Mouse (Mus musculus): ENCODE measurements at regions not wholly inside any gene's neighbourhood (a gene's known extent, or its start where the extent isn't known, plus 50 kb on each side); places are given as distances from the start of the nearest gene placed in this dataset.

GRCm38 (mm10) chr1:73088494-73088893, 72.8 kb upstream of the Tnp1 start:
- H3K36me3 ChIP-seq = no peaks in the 10 kb centered on the region
- no peak for ATAC-seq (ENCODE audit: low read depth)
- peaks cover 8% of the 10 kb centered on the region; the same call in 1 of the 2 replicates for H3K27me3 ChIP-seq
- no peak overlapping the region for H3K4me3 ChIP-seq (replicated peaks)
- 33% methylated on average over 2 of the region's 2 CpGs for WGBS (ENCODE audit: insufficient replicate concordance)
- no peak for DNase-seq
- H3K4me2 ChIP-seq = no peak overlapping the region
- H3K9ac ChIP-seq = no peak overlapping the region
- H3K9me3 ChIP-seq (replicated peaks) = no peaks in the 10 kb centered on the region
- H3K27ac ChIP-seq = no peak overlapping the region
- no peaks in the 10 kb centered on the region for H3K4me1 ChIP-seq (replicated peaks)

GRCm38 (mm10) chr1:73084946-73085345, 69.2 kb upstream of the Tnp1 start:
- Histone ChIP-seq H3K27ac (no peak overlapping the region), H3K4me3 (replicated peaks) (no peak overlapping the region), H3K36me3 (no peaks in the 10 kb centered on the region), H3K4me2 (no peak overlapping the region), H3K27me3 (0 out of 2 replicates have a peak, but pooled peaks cover 7% of the 10 kb centered on the region), H3K9ac (no peak overlapping the region), H3K4me1 (replicated peaks) (no peaks in the 10 kb centered on the region), H3K9me3 (replicated peaks) (no peaks in the 10 kb centered on the region)
- DNase-seq (no peak), ATAC-seq (ENCODE audit: low read depth) (no peak)
- 25% methylated on average over 2 of the region's 2 CpGs for WGBS (ENCODE audit: insufficient replicate concordance)

- Histone ChIP-seq H3K4me1 (replicated peaks) (peaks cover 5% of the 10 kb centered on the region; the same call in 1 of the 2 replicates), H3K9ac (no peak overlapping the region), H3K4me3 (replicated peaks) (no peak overlapping the region), H3K9me3 (replicated peaks) (no peaks in the 10 kb centered on the region), H3K4me2 (no peak overlapping the region), H3K27ac (no peak overlapping the region), H3K36me3 (no peaks in the 10 kb centered on the region), H3K27me3 (peaks cover 3% of the 10 kb centered on the region; the same call in 1 of the 2 replicates)
- DNase-seq = no peak
- no peak for ATAC-seq (ENCODE audit: low read depth)
- WGBS (ENCODE audit: insufficient replicate concordance) = 76% methylated on average over 3 of the region's 3 CpGs
These were observed 67.7 kb upstream of the Tnp1 start for GRCm38 (mm10) chr1:73083396-73083795.

- H3K27me3 ChIP-seq = peaks cover 5% of the 10 kb centered on the region; the same call in 1 of the 2 replicates
- no peaks in the 10 kb centered on the region for H3K36me3 ChIP-seq
- H3K9me3 ChIP-seq (replicated peaks) = no peaks in the 10 kb centered on the region
- ATAC-seq (ENCODE audit: low read depth) (peak; percentile 62; the same call in 1 of the 2 replicates), DNase-seq (no peak)
- H3K9ac ChIP-seq = no peak overlapping the region
- H3K4me2 ChIP-seq = no peak overlapping the region
- no peak overlapping the region for H3K27ac ChIP-seq
- H3K4me1 ChIP-seq (replicated peaks) = peaks cover 19% of the 10 kb centered on the region; the same call in 1 of the 2 replicates
- H3K4me3 ChIP-seq (replicated peaks) = no peak overlapping the region
- 51% methylated on average over 2 of the region's 2 CpGs for WGBS (ENCODE audit: insufficient replicate concordance)
These were observed 63.8 kb upstream of the Tnp1 start for GRCm38 (mm10) chr1:73079518-73079917.

GRCm38 (mm10) chr1:73077156-73077555, 61.4 kb upstream of the Tnp1 start:
- Histone ChIP-seq H3K36me3 (no peaks in the 10 kb centered on the region), H3K4me3 (replicated peaks) (no peak overlapping the region), H3K27ac (no peak overlapping the region), H3K4me2 (no peak overlapping the region), H3K4me1 (replicated peaks) (peaks cover 42% of the 10 kb centered on the region), H3K27me3 (peaks cover 5% of the 10 kb centered on the region; the same call in 1 of the 2 replicates), H3K9me3 (replicated peaks) (no peaks in the 10 kb centered on the region), H3K9ac (no peak overlapping the region)
- WGBS (ENCODE audit: insufficient replicate concordance) = 62% methylated on average over 4 of the region's 4 CpGs
- no peak for ATAC-seq (ENCODE audit: low read depth)
- no peak for DNase-seq

DNA sequence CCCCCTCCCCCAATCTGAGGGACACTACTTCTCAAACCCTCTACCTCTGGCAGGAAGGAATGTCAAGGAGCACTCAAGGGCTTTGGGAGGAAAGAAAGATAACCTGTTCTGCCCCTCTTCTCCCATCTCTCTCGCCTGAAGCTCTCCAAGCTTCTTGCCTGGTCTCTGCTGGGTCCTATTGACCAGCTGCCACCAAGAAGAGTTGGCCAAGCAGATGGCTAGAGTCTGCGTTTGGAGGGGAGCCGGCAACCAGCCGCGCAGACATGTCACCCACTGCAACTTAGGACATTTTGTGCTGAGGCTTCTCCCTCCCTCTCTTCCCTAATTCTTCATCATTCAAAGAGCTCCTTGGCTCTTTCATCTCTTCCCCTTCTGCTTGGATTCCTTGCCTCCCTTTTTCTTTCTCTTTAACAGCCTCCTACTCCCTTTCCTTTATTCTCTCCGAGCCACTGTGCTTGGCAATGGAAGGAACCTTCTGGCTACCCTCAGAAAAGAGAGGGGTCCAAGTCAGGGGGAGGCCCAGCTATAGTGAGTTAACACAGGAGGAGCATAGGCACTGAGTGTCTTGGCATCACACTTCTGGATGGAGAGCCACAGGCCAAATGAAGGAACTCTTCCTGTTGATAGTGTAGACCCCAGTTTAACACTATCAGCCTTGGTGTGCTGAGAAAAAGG, 60.1 kb upstream of the Tnp1 start:
- Histone ChIP-seq H3K9me3 (replicated peaks) (no peaks in the 10 kb centered on the region), H3K4me1 (replicated peaks) (peaks cover 55% of the 10 kb centered on the region), H3K27ac (no peak overlapping the region), H3K9ac (no peak overlapping the region), H3K36me3 (no peaks in the 10 kb centered on the region), H3K4me3 (replicated peaks) (no peak overlapping the region), H3K4me2 (no peak overlapping the region), H3K27me3 (peaks cover 5% of the 10 kb centered on the region; the same call in 1 of the 2 replicates)
- 72% methylated on average over 6 of the region's 6 CpGs for WGBS (ENCODE audit: insufficient replicate concordance)
- DNase-seq (no peak), ATAC-seq (ENCODE audit: low read depth) (no peak)

DNA sequence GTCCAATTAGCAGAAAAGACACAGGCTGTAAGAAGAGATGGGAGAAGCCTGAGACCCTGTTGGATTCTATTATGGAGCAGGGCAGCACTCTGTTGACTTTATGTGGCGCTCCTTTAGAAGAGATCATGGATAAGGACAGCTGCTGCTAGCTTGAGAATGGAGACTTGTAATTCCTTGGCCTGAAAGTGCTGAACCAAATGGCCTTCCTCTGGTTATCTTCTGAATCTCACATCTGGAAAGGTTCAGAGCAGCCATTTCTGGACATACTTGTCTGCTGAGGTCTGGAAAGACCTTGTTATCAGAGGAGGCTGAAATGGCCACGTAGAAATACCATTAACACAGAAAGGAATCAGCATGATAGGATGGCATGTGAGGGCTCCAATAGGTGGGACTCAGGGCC, 59.5 kb upstream of the Tnp1 start:
- no peak overlapping the region for H3K27ac ChIP-seq
- H3K4me3 ChIP-seq (replicated peaks) = no peak overlapping the region
- H3K4me2 ChIP-seq = no peak overlapping the region
- DNase-seq = no peak
- H3K9me3 ChIP-seq (replicated peaks) = no peaks in the 10 kb centered on the region
- peaks cover 61% of the 10 kb centered on the region for H3K4me1 ChIP-seq (replicated peaks)
- peaks cover 5% of the 10 kb centered on the region; the same call in 1 of the 2 replicates for H3K27me3 ChIP-seq
- H3K36me3 ChIP-seq = no peaks in the 10 kb centered on the region
- 59% methylated on average over 2 of the region's 2 CpGs for WGBS (ENCODE audit: insufficient replicate concordance)
- ATAC-seq (ENCODE audit: low read depth) = no peak
- no peak overlapping the region for H3K9ac ChIP-seq

DNA sequence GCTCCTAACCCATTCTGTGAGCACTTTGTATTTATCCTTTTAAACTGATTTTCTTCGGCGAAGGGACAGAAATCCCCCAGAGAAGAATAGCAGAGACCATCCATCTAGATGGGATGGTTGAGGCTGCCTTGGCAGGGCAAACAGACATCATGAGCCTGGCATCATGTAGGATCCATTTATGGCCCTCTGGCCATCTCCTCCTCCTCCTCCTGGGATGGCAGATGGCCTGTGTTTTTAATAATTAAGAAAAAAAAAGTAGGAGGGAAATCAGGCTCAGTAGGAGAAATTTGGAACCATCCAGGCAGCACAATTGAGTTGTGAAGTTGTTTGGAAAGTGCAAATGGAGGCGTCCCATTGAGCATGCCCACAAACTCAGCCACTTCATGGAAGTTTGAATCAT, 58.8 kb upstream of the Tnp1 start:
- Histone ChIP-seq H3K27me3 (0 out of 2 replicates have a peak, but pooled peaks cover 5% of the 10 kb centered on the region), H3K4me1 (replicated peaks) (peaks cover 60% of the 10 kb centered on the region), H3K9ac (no peak overlapping the region), H3K27ac (0 out of 2 replicates have a peak overlapping the region, but pooled peaks have one; percentile 6), H3K4me3 (replicated peaks) (no peak overlapping the region), H3K9me3 (replicated peaks) (no peaks in the 10 kb centered on the region), H3K36me3 (no peaks in the 10 kb centered on the region), H3K4me2 (no peak overlapping the region)
- ATAC-seq (ENCODE audit: low read depth) = no peak
- no peak for DNase-seq
- 74% methylated on average over 3 of the region's 3 CpGs for WGBS (ENCODE audit: insufficient replicate concordance)

- WGBS (ENCODE audit: insufficient replicate concordance) = 22% methylated on average over 5 of the region's 5 CpGs
- DNase-seq (peak; percentile 71), ATAC-seq (ENCODE audit: low read depth) (peak; percentile 100)
- H3K4me2 ChIP-seq = peak overlapping the region; percentile 52
- peaks cover 53% of the 10 kb centered on the region for H3K4me1 ChIP-seq (replicated peaks)
- no peaks in the 10 kb centered on the region for H3K36me3 ChIP-seq
- H3K4me3 ChIP-seq (replicated peaks) = no peak overlapping the region
- peak overlapping the region; percentile 88 for H3K27ac ChIP-seq
- peak overlapping the region; percentile 60 for H3K9ac ChIP-seq
- no peaks in the 10 kb centered on the region for H3K27me3 ChIP-seq
- no peaks in the 10 kb centered on the region for H3K9me3 ChIP-seq (replicated peaks)
These were observed 56.7 kb upstream of the Tnp1 start for GRCm38 (mm10) chr1:73072237-73072904.

- DNase-seq = no peak
- WGBS (ENCODE audit: insufficient replicate concordance) = 24% methylated on average over 2 of the region's 2 CpGs
- no peak overlapping the region for H3K9ac ChIP-seq
These were observed 54.4 kb upstream of the Tnp1 start for GRCm38 (mm10) chr1:73070126-73070525.

More at GRCm38 (mm10) chr1:73070126-73070525, 54.4 kb upstream of the Tnp1 start:
- H3K36me3 ChIP-seq = no peaks in the 10 kb centered on the region
- no peaks in the 10 kb centered on the region for H3K9me3 ChIP-seq (replicated peaks)
- no peak for ATAC-seq (ENCODE audit: low read depth)
- no peak overlapping the region for H3K4me2 ChIP-seq
- H3K4me3 ChIP-seq (replicated peaks) = no peak overlapping the region
- no peak overlapping the region; the same call in 1 of the 2 replicates for H3K27ac ChIP-seq
- H3K4me1 ChIP-seq (replicated peaks) = peaks cover 49% of the 10 kb centered on the region
- H3K27me3 ChIP-seq = peaks cover 2% of the 10 kb centered on the region; the same call in 1 of the 2 replicates
